Mouse (Mus musculus) stomach, postnatal 0 days (tissue): Measurements from ENCODE around the gene Eml6. TPM values are rescaled to one million over a fixed set of nuclear protein-coding genes. Genes with fewer than 3 reads are reported as not detected.
A peak's percentile ranks its signal among the peaks of the same experiment; 100 is the strongest.

Source experiments
- ATAC-seq: fragments of 200-750 bp; cut with Nextera tagmentation; 2 replicates; pipeline ENCODE4 v1.8.0; 2017; ENCODE audit not compliant: low FRiP score, low TSS enrichment
- DNase-seq: peaks from one replicate; pipeline ENCODE4 v3.0.0-alpha.2; 2016; ENCODE audit warnings: low spot score
- H3K27ac ChIP-seq: fragments of 300-500 bp; sonication (generic); replicated peaks from 2 replicates; pipeline ENCODE4 v1.5.1; 2014; ENCODE audit warnings: mild to moderate bottlenecking, control low read depth
- H3K27me3 ChIP-seq: fragments of 300-500 bp; sonication (generic); 2 replicates; pipeline ENCODE4 v1.6.1; 2014; ENCODE audit warnings: low read length; ENCODE audit not compliant: control insufficient read depth, insufficient read depth
- H3K36me3 ChIP-seq: fragments of 300-500 bp; sonication (generic); 2 replicates; pipeline ENCODE4 v1.6.1; 2014; ENCODE audit warnings: low read length, mixed read lengths; ENCODE audit not compliant: control insufficient read depth, insufficient read depth
- H3K4me1 ChIP-seq: fragments of 300-500 bp; sonication (generic); replicated peaks from 2 replicates; pipeline ENCODE4 v1.6.1; 2014; ENCODE audit warnings: antibody characterized with exemption; ENCODE audit not compliant: control insufficient read depth, insufficient read depth
- H3K4me2 ChIP-seq: fragments of 300-500 bp; sonication (generic); replicated peaks from 2 replicates; pipeline ENCODE4 v1.6.1; 2014; ENCODE audit warnings: low read depth, mild to moderate bottlenecking, control low read depth, moderate library complexity
- H3K4me3 ChIP-seq: fragments of 300-500 bp; sonication (generic); 2 replicates; pipeline ENCODE4 v1.5.1; 2014; ENCODE audit warnings: low read depth, low read length, control low read depth
- H3K9ac ChIP-seq: fragments of 300-500 bp; sonication (generic); 2 replicates; pipeline ENCODE4 v1.6.1; 2014; ENCODE audit warnings: mild to moderate bottlenecking, low read length, control low read depth, mixed read lengths
- H3K9me3 ChIP-seq: fragments of 300-500 bp; sonication (generic); 2 replicates; pipeline ENCODE4 v1.6.1; 2016; ENCODE audit warnings: low read length; ENCODE audit not compliant: control insufficient read depth
- CTCF ChIP-seq: IDR thresholded peaks from 2 replicates; pipeline ENCODE4 v1.5.1; 2016; ENCODE audit warnings: antibody characterized with exemption, low read depth, mild to moderate bottlenecking, moderate library complexity
- EP300 ChIP-seq: optimal IDR thresholded peaks from 2 replicates; pipeline ENCODE3; 2016; ENCODE audit warnings: antibody characterized with exemption
- WGBS: fragments of 180-500 bp; shearing (Covaris S2); extraction: QIAGEN DNeasy Blood & Tissue Kit; methylation state at CpG from one replicate; pipeline ENCODE4 v1.1.7; 2014; 5-methylcytosine and 5-hydroxymethylcytosine counted together
- polyA plus RNA-seq: library from polyadenylated mRNA; unstranded; fragments of >200 nt; fragmentation: Nextera tagmentation; extraction: Ambion mirVana; gene quantifications from 2 replicates; pipeline ENCODE4 v1.2.1, GENCODE M21; 2015

Gene Eml6
- polyA plus RNA-seq, 1 experiment from 2014 or later, result 0.39 TPM

- no peak overlapping the region for H3K4me2 ChIP-seq
- 79% methylated on average over 3 of the region's 3 CpGs for WGBS
- no peak overlapping the region for H3K4me3 ChIP-seq
- no peaks in the 10 kb centered on the region for H3K9me3 ChIP-seq
- no peaks in the 10 kb centered on the region for H3K36me3 ChIP-seq
- TF ChIP-seq EP300 (no peak), CTCF (no peak)
- no peaks in the 10 kb centered on the region for H3K4me1 ChIP-seq
- no peaks in the 10 kb centered on the region for H3K27me3 ChIP-seq
- H3K9ac ChIP-seq, result no peak overlapping the region
- H3K27ac ChIP-seq, result no peak overlapping the region
- ATAC-seq (no peak), DNase-seq (no peak)
Measured at GRCm38 (mm10) chr11:29702721-29703120, 323.1 kb downstream of the Eml6 start.

- H3K4me1 ChIP-seq, result no peaks in the 10 kb centered on the region
- H3K9ac ChIP-seq, result no peak overlapping the region
- no peak overlapping the region for H3K4me3 ChIP-seq
- no peaks in the 10 kb centered on the region for H3K27me3 ChIP-seq
- no peak overlapping the region for H3K4me2 ChIP-seq
- no peaks in the 10 kb centered on the region for H3K36me3 ChIP-seq
- H3K27ac ChIP-seq, result no peak overlapping the region
- DNase-seq, result no peak
- no peak for ATAC-seq
- TF ChIP-seq EP300, result no peak
- TF ChIP-seq CTCF, result no peak
- H3K9me3 ChIP-seq, result no peaks in the 10 kb centered on the region
Measured at GRCm38 (mm10) chr11:29694754-29695153, 331.1 kb downstream of the Eml6 start.

- peak overlapping the region; percentile 94 for H3K9ac ChIP-seq
- no peaks in the 10 kb centered on the region for H3K9me3 ChIP-seq
- peak overlapping the region; percentile 99 for H3K4me3 ChIP-seq
- no peaks in the 10 kb centered on the region for H3K4me1 ChIP-seq
- WGBS, result under 1% methylated on average over 44 of the region's 53 CpGs
- ATAC-seq, result peak; percentile 75
- DNase-seq, result peak; percentile 90
- H3K4me2 ChIP-seq, result peak overlapping the region; percentile 34
- TF ChIP-seq CTCF, result peak; percentile 78
- TF ChIP-seq EP300, result no peak
- H3K27ac ChIP-seq, result peak overlapping the region; percentile 99
- H3K36me3 ChIP-seq, result no peaks in the 10 kb centered on the region
- no peaks in the 10 kb centered on the region for H3K27me3 ChIP-seq
Measured at GRCm38 (mm10) chr11:29693576-29694410, 332.0 kb downstream of the Eml6 start.

Other genes with a start within 250 kb of the Eml6 start
- gene 4931440F15Rik, start 200.4 kb downstream of the Eml6 start, polyA plus RNA-seq, result 0.08 TPM in 2 replicates
- gene Sptbn1, start 242.1 kb upstream of the Eml6 start, polyA plus RNA-seq, result 57.2 and 57.4 TPM in 2 replicates